Mouse (Mus musculus) T-cell, adult 2 months (primary cell): ENCODE results near the gene Kcnd3.

Experiments used
- DNase-seq: peaks from one replicate; pipeline ENCODE4 v3.0.0; 2022; ENCODE audit warnings: low spot score

The Kcnd3 gene

GRCm38 (mm10) chr3:105457657-105458056, 5.5 kb downstream of the Kcnd3 start:
- DNase-seq = no peak

- DNase-seq = no peak
Measured at GRCm38 (mm10) chr3:105466538-105466937, 14.4 kb downstream of the Kcnd3 start.

GRCm38 (mm10) chr3:105472564-105472963, 20.4 kb downstream of the Kcnd3 start:
- no peak for DNase-seq

- DNase-seq = no peak
Measured at GRCm38 (mm10) chr3:105476408-105476807, 24.3 kb downstream of the Kcnd3 start.

- no peak for DNase-seq
Measured at GRCm38 (mm10) chr3:105478876-105479275, 26.7 kb downstream of the Kcnd3 start.

GRCm38 (mm10) chr3:105481419-105481818, 29.3 kb downstream of the Kcnd3 start:
- DNase-seq = no peak

- no peak for DNase-seq
Measured at GRCm38 (mm10) chr3:105483651-105484052, 31.5 kb downstream of the Kcnd3 start.

- no peak for DNase-seq
Measured at GRCm38 (mm10) chr3:105487171-105487570, 35.0 kb downstream of the Kcnd3 start.

- no peak for DNase-seq
Measured at GRCm38 (mm10) chr3:105489607-105490006, 37.5 kb downstream of the Kcnd3 start.

GRCm38 (mm10) chr3:105494886-105495285, 42.8 kb downstream of the Kcnd3 start:
- no peak for DNase-seq

- DNase-seq = no peak
Measured at GRCm38 (mm10) chr3:105496216-105496615, 44.1 kb downstream of the Kcnd3 start.

GRCm38 (mm10) chr3:105496935-105497334, 44.8 kb downstream of the Kcnd3 start:
- no peak for DNase-seq

GRCm38 (mm10) chr3:105501071-105501470, 48.9 kb downstream of the Kcnd3 start:
- no peak for DNase-seq

GRCm38 (mm10) chr3:105504272-105504671, 52.1 kb downstream of the Kcnd3 start:
- DNase-seq = no peak

GRCm38 (mm10) chr3:105505161-105505872, 53.2 kb downstream of the Kcnd3 start:
- DNase-seq = no peak

GRCm38 (mm10) chr3:105505873-105506170, 53.7 kb downstream of the Kcnd3 start:
- no peak for DNase-seq

GRCm38 (mm10) chr3:105506592-105506991, 54.5 kb downstream of the Kcnd3 start:
- DNase-seq = no peak

- no peak for DNase-seq
Measured at GRCm38 (mm10) chr3:105509321-105509720, 57.2 kb downstream of the Kcnd3 start.

- DNase-seq = no peak
Measured at GRCm38 (mm10) chr3:105511836-105512235, 59.7 kb downstream of the Kcnd3 start.

- no peak for DNase-seq
Measured at GRCm38 (mm10) chr3:105514215-105514614, 62.1 kb downstream of the Kcnd3 start.

GRCm38 (mm10) chr3:105515035-105515434, 62.9 kb downstream of the Kcnd3 start:
- DNase-seq = no peak

GRCm38 (mm10) chr3:105515640-105516039, 63.5 kb downstream of the Kcnd3 start:
- DNase-seq = no peak

GRCm38 (mm10) chr3:105520446-105520845, 68.3 kb downstream of the Kcnd3 start:
- DNase-seq = no peak

GRCm38 (mm10) chr3:105521178-105521631, 69.1 kb downstream of the Kcnd3 start:
- no peak for DNase-seq
